Mouse (Mus musculus) mammary gland, adult 2 months (tissue): ENCODE data around the gene Msh6. TPM values are rescaled to one million over a fixed set of nuclear protein-coding genes. Genes with fewer than 3 reads are reported as not detected.

Source experiments
- polyA plus RNA-seq: library from polyadenylated mRNA; depleted of rRNA; stranded (reverse); fragments of >200 nt; gene quantifications from 2 replicates; pipeline ENCODE4 v1.2.3, GENCODE M21; 2012; ENCODE audit warnings: low replicate concordance; rRNA removed

The Msh6 gene
- polyA plus RNA-seq, result 3.2 and 3.5 TPM in 2 replicates

DNA sequence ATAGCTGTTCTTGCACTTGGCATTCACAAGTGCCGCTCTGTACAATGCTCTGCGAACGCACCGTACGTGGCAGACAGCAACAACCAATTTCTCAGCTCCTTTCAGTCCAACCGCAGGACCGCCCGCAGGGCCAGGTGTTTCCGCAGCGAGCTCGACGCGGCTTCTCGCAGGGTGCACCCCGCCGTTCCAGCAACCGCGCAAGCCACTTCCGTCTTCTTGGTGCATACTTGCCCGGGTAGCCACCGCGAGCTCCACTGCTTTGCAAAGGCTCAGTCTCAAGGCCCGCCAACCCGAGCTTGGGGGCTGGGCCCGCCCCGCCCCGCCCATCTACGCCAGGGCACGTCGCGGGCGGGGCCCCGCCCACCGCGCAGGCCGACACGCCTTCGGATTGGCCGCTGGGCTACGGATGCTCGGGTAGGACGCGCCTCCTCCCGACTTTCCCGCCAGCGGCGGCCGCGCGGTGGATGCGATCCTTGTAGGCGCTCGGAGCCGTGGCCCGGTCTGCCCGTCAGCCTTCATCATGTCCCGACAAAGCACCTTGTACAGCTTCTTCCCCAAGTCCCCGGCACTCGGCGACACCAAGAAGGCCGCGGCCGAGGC is at the start of gene Msh6:
TSS of gene Msh6 (plus strand) at position 434 of the 600 bp plus-strand sequence.

Other genes starting within 250 kb of the Msh6 start
- 0.37 and 0.54 TPM in 2 replicates for gene Kcnk12, start 177.1 kb upstream of the Msh6 start, polyA plus RNA-seq
- not detected in 2 replicates for gene Rpl36-ps4, start 54.1 kb upstream of the Msh6 start, polyA plus RNA-seq
- 13.4 and 32.9 TPM in 2 replicates for gene Fbxo11, start 90.2 kb downstream of the Msh6 start, polyA plus RNA-seq